Mouse (Mus musculus) intestine, postnatal 0 days (tissue): ENCODE measurements around the gene Chtf18. TPM values are rescaled to one million over a fixed set of nuclear protein-coding genes. Genes with fewer than 3 reads are reported as not detected.
A peak's percentile ranks its signal among the peaks of the same experiment; 100 is the strongest.

Experiments
- ATAC-seq: fragments of 200-750 bp; cut with Nextera tagmentation; 2 replicates; pipeline ENCODE4 v1.8.0; 2017; ENCODE audit warnings: mild to moderate bottlenecking, moderate TSS enrichment, moderate library complexity
- H3K27ac ChIP-seq: fragments of 300-500 bp; sonication (generic); 2 replicates; pipeline ENCODE4 v1.5.1; 2014; ENCODE audit warnings: mild to moderate bottlenecking, low read depth, low read length, moderate library complexity
- H3K27me3 ChIP-seq: fragments of 300-500 bp; sonication (generic); replicated peaks from 2 replicates; pipeline ENCODE4 v1.6.1; 2014; ENCODE audit warnings: low read length, mixed read lengths; ENCODE audit not compliant: control insufficient read depth, insufficient read depth
- H3K36me3 ChIP-seq: fragments of 300-500 bp; sonication (generic); 2 replicates; pipeline ENCODE4 v1.6.1; 2014; ENCODE audit warnings: mild to moderate bottlenecking, moderate library complexity; ENCODE audit not compliant: control insufficient read depth, insufficient read depth
- H3K4me1 ChIP-seq: fragments of 300-500 bp; sonication (generic); replicated peaks from 2 replicates; pipeline ENCODE4 v1.6.1; 2014; ENCODE audit warnings: antibody characterized with exemption, low read length, mixed read lengths; ENCODE audit not compliant: control insufficient read depth, insufficient read depth
- H3K4me2 ChIP-seq: fragments of 300-500 bp; sonication (generic); replicated peaks from 2 replicates; pipeline ENCODE4 v1.6.1; 2014; ENCODE audit warnings: low read depth, mild to moderate bottlenecking, moderate library complexity
- H3K4me3 ChIP-seq: fragments of 300-500 bp; sonication (generic); 2 replicates; pipeline ENCODE4 v1.5.1; 2014; ENCODE audit warnings: low read depth, low read length
- H3K9ac ChIP-seq: fragments of 300-500 bp; sonication (generic); 2 replicates; pipeline ENCODE4 v1.6.1; 2014; ENCODE audit warnings: mild to moderate bottlenecking, low read depth, low read length
- H3K9me3 ChIP-seq: fragments of 300-500 bp; sonication (generic); 2 replicates; pipeline ENCODE4 v1.6.1; 2016; ENCODE audit warnings: mixed run types; ENCODE audit not compliant: control insufficient read depth
- CTCF ChIP-seq: sonication (generic); IDR thresholded peaks from 2 replicates; pipeline ENCODE4 v1.5.1; 2016; ENCODE audit warnings: low read depth, mild to moderate bottlenecking, control low read depth, antibody characterized with exemption, moderate library complexity
- WGBS: fragments of 180-500 bp; shearing (Covaris S2); extraction: QIAGEN DNeasy Blood & Tissue Kit; methylation state at CpG from one replicate; pipeline ENCODE4 v1.1.7; 2014; 5-methylcytosine and 5-hydroxymethylcytosine counted together
- polyA plus RNA-seq: library from polyadenylated mRNA; unstranded; fragments of >200 nt; fragmentation: Nextera tagmentation; extraction: Ambion mirVana; gene quantifications from 2 replicates; pipeline ENCODE4 v1.2.1, GENCODE M21; 2015

Gene Chtf18
- polyA plus RNA-seq, 1 experiment from 2014 or later, result 6.1 TPM

- Histone ChIP-seq H3K4me1 (no peaks in the 10 kb centered on the region), H3K4me2 (no peak overlapping the region), H3K27ac (no peak overlapping the region), H3K4me3 (no peak overlapping the region), H3K9ac (no peak overlapping the region), H3K36me3 (no peaks in the 10 kb centered on the region), H3K27me3 (no peaks in the 10 kb centered on the region), H3K9me3 (no peaks in the 10 kb centered on the region)
- no peak for ATAC-seq
- WGBS, result 85% methylated on average over 7 of the region's 7 CpGs
- TF ChIP-seq CTCF, result no peak
Measured at GRCm38 (mm10) chr17:25738861-25739260, 11.6 kb upstream of the Chtf18 start.

- Histone ChIP-seq H3K27ac (no peak within 1 kb of the TSS), H3K4me2 (no peak within 1 kb of the TSS), H3K36me3 (no peaks in the 10 kb centered on the region; the same call in 1 of the 2 replicates), H3K4me3 (no peak within 1 kb of the TSS), H3K27me3 (no peaks in the 10 kb centered on the region), H3K9ac (no peak within 1 kb of the TSS; the same call in 1 of the 2 replicates), H3K9me3 (no peaks in the 10 kb centered on the region), H3K4me1 (no peaks in the 10 kb centered on the region)
- TF ChIP-seq CTCF, result no peak
- WGBS, result 75% methylated on average over 3 of the region's 3 CpGs
- no peak for ATAC-seq
Measured at GRCm38 (mm10) chr17:25735745-25736144, 8.5 kb upstream of the Chtf18 start, which contains the start of gene Mslnl. TSS of gene Mslnl (plus strand) at chr17:25736042.

- no peak overlapping the region for H3K4me3 ChIP-seq
- no peaks in the 10 kb centered on the region; the same call in 1 of the 2 replicates for H3K36me3 ChIP-seq
- no peaks in the 10 kb centered on the region for H3K4me1 ChIP-seq
- H3K4me2 ChIP-seq, result no peak overlapping the region
- no peak overlapping the region for H3K27ac ChIP-seq
- ATAC-seq, result no peak
- 85% methylated on average over 5 of the region's 5 CpGs for WGBS
- no peak overlapping the region for H3K9ac ChIP-seq
- H3K9me3 ChIP-seq, result no peaks in the 10 kb centered on the region
- no peaks in the 10 kb centered on the region for H3K27me3 ChIP-seq
- no peak for TF ChIP-seq CTCF
Measured at GRCm38 (mm10) chr17:25735246-25735645, 8.0 kb upstream of the Chtf18 start.

- H3K9me3 ChIP-seq, result no peaks in the 10 kb centered on the region
- TF ChIP-seq CTCF, result peak; percentile 97
- H3K36me3 ChIP-seq, result no peaks in the 10 kb centered on the region; the same call in 1 of the 2 replicates
- no peak for ATAC-seq
- no peak overlapping the region for H3K27ac ChIP-seq
- H3K27me3 ChIP-seq, result no peaks in the 10 kb centered on the region
- no peak overlapping the region for H3K9ac ChIP-seq
- no peak overlapping the region for H3K4me2 ChIP-seq
- H3K4me3 ChIP-seq, result no peak overlapping the region
- 0 out of 2 replicates have a peak, but pooled peaks cover 4% of the 10 kb centered on the region for H3K4me1 ChIP-seq
- WGBS, result 11% methylated on average over 2 of the region's 2 CpGs
Measured at GRCm38 (mm10) chr17:25732082-25732481, 4.9 kb upstream of the Chtf18 start.

- Histone ChIP-seq H3K4me2 (peak overlapping the region; percentile 89), H3K4me3 (peak overlapping the region; percentile 59), H3K27me3 (no peaks in the 10 kb centered on the region), H3K9me3 (no peaks in the 10 kb centered on the region), H3K9ac (peak overlapping the region; percentile 72), H3K27ac (no peak overlapping the region), H3K36me3 (peaks cover 3% of the 10 kb centered on the region; the same call in 1 of the 2 replicates), H3K4me1 (peaks cover 4% of the 10 kb centered on the region; the same call in 1 of the 2 replicates)
- WGBS, result 12% methylated on average over 4 of the region's 4 CpGs
- no peak for ATAC-seq
- TF ChIP-seq CTCF, result no peak
Measured at GRCm38 (mm10) chr17:25728009-25728270, 721 bp upstream of the Chtf18 start.

GRCm38 (mm10) chr17:25725264-25725663 lies 2.0 kb downstream of the Chtf18 start:
- Histone ChIP-seq H3K27ac (no peak overlapping the region), H3K4me2 (no peak overlapping the region), H3K27me3 (no peaks in the 10 kb centered on the region), H3K4me1 (peaks cover 4% of the 10 kb centered on the region; the same call in 1 of the 2 replicates), H3K9me3 (no peaks in the 10 kb centered on the region), H3K9ac (no peak overlapping the region), H3K4me3 (no peak overlapping the region), H3K36me3 (peaks cover 24% of the 10 kb centered on the region; the same call in 1 of the 2 replicates)
- no peak for ATAC-seq
- 86% methylated on average over 6 of the region's 6 CpGs for WGBS
- no peak for TF ChIP-seq CTCF

GRCm38 (mm10) chr17:25723919-25724318 lies 3.3 kb downstream of the Chtf18 start:
- WGBS, result 79% methylated on average over 7 of the region's 7 CpGs
- peak; percentile 56 for TF ChIP-seq CTCF
- H3K27me3 ChIP-seq, result no peaks in the 10 kb centered on the region
- no peaks in the 10 kb centered on the region for H3K9me3 ChIP-seq
- no peak overlapping the region for H3K27ac ChIP-seq
- H3K9ac ChIP-seq, result no peak overlapping the region
- H3K4me1 ChIP-seq, result peaks cover 4% of the 10 kb centered on the region; the same call in 1 of the 2 replicates
- H3K36me3 ChIP-seq, result peaks cover 24% of the 10 kb centered on the region; the same call in 1 of the 2 replicates
- no peak for ATAC-seq
- no peak overlapping the region for H3K4me2 ChIP-seq
- no peak overlapping the region for H3K4me3 ChIP-seq
